Mouse (Mus musculus) hindbrain, embryonic 12.5 days (tissue): ENCODE data around the gene Gtf2h1. TPM values are rescaled to one million over a fixed set of nuclear protein-coding genes. Genes with fewer than 3 reads are reported as not detected.

ENCODE experiments used
- ATAC-seq: fragments of 200-750 bp; cut with Nextera tagmentation; 2 replicates; pipeline ENCODE4 v1.8.0; 2017; ENCODE audit warnings: moderate TSS enrichment; ENCODE audit not compliant: low FRiP score
- H3K27ac ChIP-seq: fragments of 300-500 bp; sonication (generic); 2 replicates; pipeline ENCODE4 v1.5.1; 2016; ENCODE audit warnings: mild to moderate bottlenecking
- H3K27me3 ChIP-seq: fragments of 300-500 bp; sonication (generic); 2 replicates; pipeline ENCODE4 v1.6.1; 2016; ENCODE audit warnings: mild to moderate bottlenecking
- H3K36me3 ChIP-seq: fragments of 300-500 bp; sonication (generic); 2 replicates; pipeline ENCODE4 v1.6.1; 2016; ENCODE audit warnings: mild to moderate bottlenecking
- H3K4me1 ChIP-seq: fragments of 300-500 bp; sonication (generic); 2 replicates; pipeline ENCODE4 v1.6.1; 2016
- H3K4me2 ChIP-seq: fragments of 300-500 bp; sonication (generic); replicated peaks from 2 replicates; pipeline ENCODE4 v1.6.1; 2016; ENCODE audit warnings: mild to moderate bottlenecking
- H3K4me3 ChIP-seq: fragments of 300-500 bp; sonication (generic); 2 replicates; pipeline ENCODE4 v1.5.1; 2016; ENCODE audit warnings: mild to moderate bottlenecking
- H3K9ac ChIP-seq: fragments of 300-500 bp; sonication (generic); 2 replicates; pipeline ENCODE4 v1.6.1; 2016; ENCODE audit warnings: mild to moderate bottlenecking, moderate library complexity
- H3K9me3 ChIP-seq: fragments of 300-500 bp; sonication (generic); replicated peaks from 2 replicates; pipeline ENCODE4 v1.6.1; 2016; ENCODE audit warnings: mild to moderate bottlenecking
- whole genome bisulfite sequencing: fragments of 180-500 bp; shearing (Covaris S2); methylation state at CpG from one replicate; pipeline ENCODE4 v1.1.7; 2016; 5-methylcytosine and 5-hydroxymethylcytosine counted together
- polyA plus RNA-seq: library from polyadenylated mRNA; unstranded; fragments of >200 nt; fragmentation: Nextera tagmentation; extraction: Ambion mirVana; gene quantifications from 2 replicates; pipeline ENCODE4 v1.2.1, GENCODE M21; 2016

Gtf2h1 gene
- polyA plus RNA-seq, 1 experiment from 2014 or later = 47.8 TPM

DNA sequence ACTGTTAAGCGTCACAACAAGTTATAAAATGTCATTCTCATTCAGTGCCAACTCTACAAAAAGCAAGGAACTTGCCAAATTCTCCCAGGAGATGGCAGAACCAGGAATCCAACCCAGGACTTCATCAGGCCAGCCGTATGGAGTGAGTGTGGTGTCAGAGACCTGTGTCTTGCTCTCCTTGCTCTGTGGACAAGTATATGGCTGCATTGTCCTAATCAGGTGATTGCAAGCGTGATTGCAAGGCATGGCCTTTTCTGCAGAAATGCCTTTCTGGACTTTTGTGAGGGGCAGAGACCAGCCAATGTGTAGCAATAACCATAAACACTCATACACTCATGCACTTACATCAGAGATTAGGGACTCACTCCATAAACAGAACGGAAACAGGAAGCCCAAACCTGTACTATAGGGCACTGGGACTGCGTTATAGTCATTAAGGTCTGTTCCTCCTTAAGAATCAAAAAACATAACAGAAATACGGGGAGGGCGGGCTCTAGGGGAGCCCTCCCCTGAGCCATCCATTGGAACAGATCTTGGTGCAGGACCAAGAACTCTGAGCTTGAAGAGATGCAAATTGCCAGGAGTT is 37.9 kb downstream of the Gtf2h1 start:
- H3K9ac ChIP-seq = no peak overlapping the region
- H3K27ac ChIP-seq = no peak overlapping the region
- no peak for ATAC-seq
- no peaks in the 10 kb centered on the region for H3K9me3 ChIP-seq
- WGBS = 92% methylated on average over 7 of the region's 7 CpGs
- no peaks in the 10 kb centered on the region for H3K27me3 ChIP-seq
- peaks cover 18% of the 10 kb centered on the region for H3K4me1 ChIP-seq
- no peak overlapping the region for H3K4me2 ChIP-seq
- no peak overlapping the region for H3K4me3 ChIP-seq
- H3K36me3 ChIP-seq = no peaks in the 10 kb centered on the region

GRCm38 (mm10) chr7:46834994-46835610 is 39.2 kb downstream of the Gtf2h1 start:
- ATAC-seq = peak; percentile 57
- Histone ChIP-seq H3K9me3 (no peaks in the 10 kb centered on the region), H3K4me2 (peak overlapping the region; percentile 6; the same call in 1 of the 2 replicates), H3K4me3 (no peak overlapping the region), H3K4me1 (peaks cover 27% of the 10 kb centered on the region), H3K9ac (peak overlapping the region; percentile 29; the same call in 1 of the 2 replicates), H3K27me3 (0 out of 2 replicates have a peak, but pooled peaks cover 6% of the 10 kb centered on the region), H3K36me3 (no peaks in the 10 kb centered on the region), H3K27ac (peak overlapping the region; percentile 26; the same call in 1 of the 2 replicates)
- 18% methylated on average over 14 of the region's 14 CpGs for WGBS

- no peak overlapping the region for H3K4me3 ChIP-seq
- no peaks in the 10 kb centered on the region for H3K36me3 ChIP-seq
- 82% methylated on average over 5 of the region's 5 CpGs for WGBS
- peaks cover 27% of the 10 kb centered on the region for H3K4me1 ChIP-seq
- no peak overlapping the region for H3K27ac ChIP-seq
- H3K9ac ChIP-seq = no peak overlapping the region
- H3K9me3 ChIP-seq = no peaks in the 10 kb centered on the region
- H3K27me3 ChIP-seq = peaks cover 12% of the 10 kb centered on the region; the same call in 1 of the 2 replicates
- no peak for ATAC-seq
- no peak overlapping the region for H3K4me2 ChIP-seq
These were observed 40.5 kb downstream of the Gtf2h1 start for GRCm38 (mm10) chr7:46836357-46836756.

- H3K27ac ChIP-seq = no peak overlapping the region
- 45% methylated on average over 5 of the region's 5 CpGs for WGBS
- H3K4me1 ChIP-seq = peaks cover 27% of the 10 kb centered on the region
- no peaks in the 10 kb centered on the region for H3K36me3 ChIP-seq
- H3K4me3 ChIP-seq = no peak overlapping the region
- H3K27me3 ChIP-seq = peaks cover 14% of the 10 kb centered on the region; the same call in 1 of the 2 replicates
- ATAC-seq = no peak
- H3K9me3 ChIP-seq = no peaks in the 10 kb centered on the region
- H3K4me2 ChIP-seq = no peak overlapping the region
- H3K9ac ChIP-seq = no peak overlapping the region
These were observed 41.2 kb downstream of the Gtf2h1 start for GRCm38 (mm10) chr7:46837073-46837472.

- peaks cover 14% of the 10 kb centered on the region; the same call in 1 of the 2 replicates for H3K27me3 ChIP-seq
- peak overlapping the region; percentile 30; the same call in 1 of the 2 replicates for H3K27ac ChIP-seq
- under 1% methylated on average over 8 of the region's 9 CpGs for WGBS
- ATAC-seq = 0 out of 2 replicates have a peak, but pooled peaks have one; percentile 24
- H3K9ac ChIP-seq = peak overlapping the region; percentile 23; the same call in 1 of the 2 replicates
- H3K4me2 ChIP-seq = peak overlapping the region; percentile 17
- H3K4me3 ChIP-seq = no peak overlapping the region
- H3K9me3 ChIP-seq = no peaks in the 10 kb centered on the region
- no peaks in the 10 kb centered on the region for H3K36me3 ChIP-seq
- peaks cover 27% of the 10 kb centered on the region for H3K4me1 ChIP-seq
These were observed 42.3 kb downstream of the Gtf2h1 start for GRCm38 (mm10) chr7:46838104-46838671.

DNA sequence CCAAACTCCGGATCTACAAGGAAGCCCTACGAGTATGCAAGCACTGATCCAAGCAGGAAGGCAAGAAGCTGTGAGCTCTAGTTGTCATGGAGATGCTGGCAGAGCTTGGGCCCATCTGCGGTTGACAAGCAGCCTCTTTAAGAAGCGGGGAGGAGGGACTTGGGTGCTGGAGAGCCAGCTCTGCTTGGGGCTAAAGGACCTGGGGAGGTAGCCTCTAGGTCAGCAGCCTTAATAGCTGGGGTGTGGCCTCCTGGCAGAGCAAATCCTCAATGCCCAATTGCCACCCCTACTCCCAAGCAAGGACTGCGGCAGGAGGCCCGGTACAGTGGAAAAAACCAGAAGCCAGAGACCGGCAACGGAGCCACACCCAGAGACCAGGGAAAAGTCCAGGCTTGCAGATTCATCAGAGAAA is 43.0 kb downstream of the Gtf2h1 start:
- Histone ChIP-seq H3K27ac (peak overlapping the region; percentile 19; the same call in 1 of the 2 replicates), H3K36me3 (no peaks in the 10 kb centered on the region), H3K4me3 (no peak overlapping the region), H3K27me3 (peaks cover 16% of the 10 kb centered on the region; the same call in 1 of the 2 replicates), H3K4me2 (0 out of 2 replicates have a peak overlapping the region, but pooled peaks have one; percentile 17), H3K4me1 (peaks cover 27% of the 10 kb centered on the region), H3K9ac (no peak overlapping the region), H3K9me3 (no peaks in the 10 kb centered on the region)
- ATAC-seq = peak; percentile 33; the same call in 1 of the 2 replicates
- 7% methylated on average over 8 of the region's 8 CpGs for WGBS

- Histone ChIP-seq H3K36me3 (no peaks in the 10 kb centered on the region), H3K9ac (no peak overlapping the region), H3K27ac (no peak overlapping the region), H3K4me2 (no peak overlapping the region), H3K4me3 (no peak overlapping the region), H3K27me3 (peaks cover 19% of the 10 kb centered on the region; the same call in 1 of the 2 replicates), H3K4me1 (peaks cover 27% of the 10 kb centered on the region), H3K9me3 (no peaks in the 10 kb centered on the region)
- 35% methylated on average over 7 of the region's 7 CpGs for WGBS
- no peak for ATAC-seq
These were observed 43.5 kb downstream of the Gtf2h1 start for GRCm38 (mm10) chr7:46839446-46839845.

- 78% methylated on average over 5 of the region's 5 CpGs for WGBS
- H3K9me3 ChIP-seq = no peaks in the 10 kb centered on the region
- H3K9ac ChIP-seq = no peak overlapping the region
- peaks cover 19% of the 10 kb centered on the region; the same call in 1 of the 2 replicates for H3K27me3 ChIP-seq
- H3K4me1 ChIP-seq = peaks cover 26% of the 10 kb centered on the region
- ATAC-seq = no peak
- no peaks in the 10 kb centered on the region for H3K36me3 ChIP-seq
- H3K4me2 ChIP-seq = no peak overlapping the region
- no peak overlapping the region for H3K4me3 ChIP-seq
- H3K27ac ChIP-seq = no peak overlapping the region
These were observed 44.0 kb downstream of the Gtf2h1 start for GRCm38 (mm10) chr7:46839861-46840260.

GRCm38 (mm10) chr7:46840326-46840725 is 44.4 kb downstream of the Gtf2h1 start:
- Histone ChIP-seq H3K27me3 (peaks cover 19% of the 10 kb centered on the region; the same call in 1 of the 2 replicates), H3K9me3 (no peaks in the 10 kb centered on the region), H3K4me3 (no peak overlapping the region), H3K27ac (no peak overlapping the region), H3K9ac (no peak overlapping the region), H3K4me2 (no peak overlapping the region), H3K36me3 (no peaks in the 10 kb centered on the region), H3K4me1 (peaks cover 26% of the 10 kb centered on the region)
- no peak for ATAC-seq
- WGBS = 66% methylated on average over 4 of the region's 4 CpGs

- no peak within 1 kb of the TSS for H3K4me3 ChIP-seq
- 27% methylated on average over 6 of the region's 6 CpGs for WGBS
- peaks cover 24% of the 10 kb centered on the region for H3K4me1 ChIP-seq
- ATAC-seq = no peak
- H3K9me3 ChIP-seq = no peaks in the 10 kb centered on the region
- no peak within 1 kb of the TSS for H3K4me2 ChIP-seq
- peaks cover 19% of the 10 kb centered on the region; the same call in 1 of the 2 replicates for H3K27me3 ChIP-seq
- no peak within 1 kb of the TSS for H3K9ac ChIP-seq
- H3K36me3 ChIP-seq = no peaks in the 10 kb centered on the region
- no peak within 1 kb of the TSS for H3K27ac ChIP-seq
These were observed 45.1 kb downstream of the Gtf2h1 start, which contains the start of gene Ldha for GRCm38 (mm10) chr7:46840787-46841525. Gene Ldha, plus strand, starts transcription at chr7:46841475.

DNA sequence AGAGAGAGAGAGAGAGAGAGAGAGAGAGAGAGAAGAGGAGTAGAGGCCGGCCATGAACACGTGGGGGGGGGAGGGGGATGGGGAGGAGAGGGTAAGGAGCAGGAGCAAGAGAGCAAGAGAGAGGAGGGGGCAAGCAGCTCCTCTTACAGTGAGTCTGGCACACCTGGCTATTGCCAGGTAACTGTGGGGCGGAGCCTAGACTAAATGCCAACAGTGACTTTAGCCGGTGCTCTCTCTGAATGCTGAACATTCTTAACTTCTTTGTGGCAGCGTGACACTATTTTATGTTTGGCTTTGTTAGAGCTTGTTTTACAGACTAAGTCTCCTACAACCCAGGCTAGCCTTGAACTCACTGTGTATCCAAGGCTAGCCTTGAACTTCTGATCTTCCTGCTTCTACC is 46.4 kb downstream of the Gtf2h1 start:
- H3K9me3 ChIP-seq = no peaks in the 10 kb centered on the region
- H3K27me3 ChIP-seq = peaks cover 19% of the 10 kb centered on the region; the same call in 1 of the 2 replicates
- 41% methylated on average over 3 of the region's 5 CpGs for WGBS
- no peak overlapping the region for H3K27ac ChIP-seq
- no peak overlapping the region for H3K9ac ChIP-seq
- H3K36me3 ChIP-seq = no peaks in the 10 kb centered on the region
- no peak for ATAC-seq
- H3K4me3 ChIP-seq = no peak overlapping the region
- H3K4me2 ChIP-seq = no peak overlapping the region
- H3K4me1 ChIP-seq = peaks cover 30% of the 10 kb centered on the region

DNA sequence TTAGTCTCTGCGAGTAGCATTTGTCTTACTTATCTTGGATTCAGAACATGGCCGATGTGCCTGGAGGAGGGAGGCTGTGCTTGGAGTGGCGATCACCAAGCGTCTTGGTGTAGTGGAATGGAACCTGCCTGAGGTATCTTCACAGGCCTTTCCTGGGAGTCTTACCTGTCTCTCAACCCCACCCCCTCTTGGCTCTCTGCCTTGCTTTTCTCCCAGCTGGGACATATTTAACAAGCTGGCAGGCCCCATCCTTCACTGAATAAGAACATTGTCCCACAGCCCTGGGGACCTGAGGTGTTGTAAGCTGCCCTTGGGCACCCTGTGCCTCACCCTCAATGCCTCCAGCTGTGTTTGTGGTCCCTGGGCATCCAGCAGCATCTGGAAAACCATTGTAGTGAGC is 47.7 kb downstream of the Gtf2h1 start:
- Histone ChIP-seq H3K4me1 (peaks cover 22% of the 10 kb centered on the region), H3K9ac (no peak overlapping the region)

More for the DNA sequence above, 47.7 kb downstream of the Gtf2h1 start:
- H3K27ac ChIP-seq = no peak overlapping the region
- no peak overlapping the region for H3K4me2 ChIP-seq
- peaks cover 19% of the 10 kb centered on the region; the same call in 1 of the 2 replicates for H3K27me3 ChIP-seq
- H3K4me3 ChIP-seq = no peak overlapping the region
- 92% methylated on average over 4 of the region's 4 CpGs for WGBS
- H3K9me3 ChIP-seq = no peaks in the 10 kb centered on the region
- no peak for ATAC-seq
- H3K36me3 ChIP-seq = peaks cover 4% of the 10 kb centered on the region
